Mouse (Mus musculus): Measurements from ENCODE around the gene Ranbp10.

GRCm38 (mm10) chr8:105771398-105772175 is 55.6 kb downstream of the Ranbp10 start:
- no peak for TF ChIP-seq CTCF (IDR thresholded peaks at IDR 0.05; ENCODE audit: borderline replicate concordance, insufficient read depth, low read length)
- TF ChIP-seq POLR2A (IDR thresholded peaks at IDR 0.05; ENCODE audit: low read depth, low read length) = no peak
